Mouse (Mus musculus) kidney, postnatal 36 days (tissue): Measurements from ENCODE around the gene Syde2.

ENCODE experiments used
- DNase-seq, 2 experiments: peaks; one replicate each; pipeline ENCODE4 v3.0.0; 2021 to 2022; ENCODE audit warnings: mixed read lengths in 2 of 2

Syde2 gene

GRCm38 (mm10) chr3:146058263-146058662, 70.6 kb downstream of the Syde2 start:
- peak; percentile 37 to 76 for DNase-seq

- DNase-seq, result no peak
These were observed 71.8 kb downstream of the Syde2 start for GRCm38 (mm10) chr3:146059356-146059926.

GRCm38 (mm10) chr3:146063146-146063545, 75.5 kb downstream of the Syde2 start:
- no peak for DNase-seq

GRCm38 (mm10) chr3:146069276-146069675, 81.6 kb downstream of the Syde2 start:
- DNase-seq, result no peak
